Mouse (Mus musculus): Measurements from ENCODE around the gene Arf6.
A peak's percentile ranks its signal among the peaks of the same experiment; 100 is the strongest.
"Not testable (repeated sequence)": the region's sequence is repeated elsewhere in the genome, so short reads cannot be mapped to it uniquely, and the experiment has no call there.

Arf6 gene

DNA sequence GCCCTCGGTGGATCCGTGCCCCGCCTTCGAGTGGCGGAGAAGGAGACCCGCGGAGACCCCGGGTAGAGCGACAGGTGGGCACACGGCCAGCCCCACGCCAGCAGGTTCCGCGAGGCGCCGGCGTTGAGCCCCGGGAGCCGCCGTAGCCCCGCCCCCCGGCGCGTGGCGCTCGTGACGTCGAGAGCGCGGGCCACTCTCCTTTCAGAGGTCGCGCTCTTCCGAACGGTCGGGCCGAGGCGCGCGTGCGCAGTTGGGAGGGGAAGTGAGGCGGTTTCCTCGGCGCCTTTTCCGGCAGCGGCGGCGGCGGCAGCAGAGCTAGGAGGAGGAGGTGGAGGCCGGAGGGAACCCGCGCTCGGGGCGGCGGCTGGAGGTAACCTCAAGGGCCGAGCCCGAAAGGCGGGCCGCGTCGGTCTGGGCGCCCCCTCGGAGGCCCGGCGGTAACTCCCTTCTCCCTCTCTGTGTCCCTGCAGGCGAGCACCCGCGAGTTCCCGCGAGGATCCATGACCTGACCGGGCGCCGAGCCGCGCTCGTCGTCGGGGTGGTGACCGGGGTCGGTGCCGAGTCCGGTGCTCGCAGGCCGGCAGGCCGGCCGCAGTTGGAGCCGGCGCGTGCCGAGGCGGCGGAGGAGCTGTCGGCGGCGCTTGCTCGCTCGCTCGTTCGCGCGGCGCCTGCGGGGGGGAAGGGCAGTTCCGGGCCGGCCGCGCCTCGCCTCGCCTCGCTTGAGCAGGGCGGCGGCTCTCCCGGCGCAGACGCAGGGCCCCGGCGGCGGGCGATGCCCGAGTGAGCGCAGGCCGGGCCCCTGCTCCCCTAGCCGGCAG lies at the start of gene Arf6, which contains the start of gene Gm9887:
Gene Arf6 (plus strand): TSS at position 297 of the 818 bp plus-strand sequence.
Gene Gm9887 (minus strand): TSS at position 605 of the 818 bp plus-strand sequence.
- DNase-seq, result peak; percentile 98 to 99

DNA sequence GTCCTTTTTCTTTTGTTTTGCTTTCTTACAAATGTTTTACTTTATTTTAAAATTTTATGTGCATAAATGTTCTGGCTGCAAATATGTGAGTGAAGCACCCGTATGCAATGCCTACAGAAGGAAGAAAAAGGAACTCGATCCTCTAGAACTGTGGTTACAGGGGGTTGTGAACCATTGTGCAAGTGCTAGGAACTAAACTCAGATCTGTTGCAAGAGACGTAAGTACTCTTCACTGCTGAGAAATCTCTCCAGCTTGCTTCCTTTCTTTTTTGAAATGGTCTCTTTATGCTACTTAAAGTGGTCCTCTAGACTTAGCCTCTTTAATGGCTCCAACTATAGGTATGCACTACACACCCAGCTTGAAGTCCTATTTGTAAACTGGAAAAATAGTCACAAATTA lies 40.8 kb upstream of the Arf6 start:
- no peak for DNase-seq

DNA sequence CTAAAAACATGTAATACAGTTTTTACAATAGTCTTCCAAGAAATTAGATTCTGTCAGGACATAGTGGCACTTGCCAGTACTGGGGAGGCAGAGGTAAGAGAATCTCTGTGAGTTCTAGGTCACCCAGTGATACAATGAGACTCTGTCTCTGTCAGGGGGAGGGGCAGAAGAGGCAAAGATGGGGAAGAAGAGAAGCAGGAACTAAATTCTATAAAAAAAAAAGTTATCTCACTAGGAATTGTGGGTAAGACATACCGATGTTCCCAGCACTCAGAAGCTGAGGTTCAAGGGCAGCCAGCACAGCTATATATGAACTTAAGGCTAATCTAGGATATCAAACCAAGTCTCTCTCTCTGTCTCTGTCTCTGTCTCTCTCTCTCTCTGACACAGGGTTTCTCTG lies 39.8 kb upstream of the Arf6 start:
- no peak for DNase-seq

DNA sequence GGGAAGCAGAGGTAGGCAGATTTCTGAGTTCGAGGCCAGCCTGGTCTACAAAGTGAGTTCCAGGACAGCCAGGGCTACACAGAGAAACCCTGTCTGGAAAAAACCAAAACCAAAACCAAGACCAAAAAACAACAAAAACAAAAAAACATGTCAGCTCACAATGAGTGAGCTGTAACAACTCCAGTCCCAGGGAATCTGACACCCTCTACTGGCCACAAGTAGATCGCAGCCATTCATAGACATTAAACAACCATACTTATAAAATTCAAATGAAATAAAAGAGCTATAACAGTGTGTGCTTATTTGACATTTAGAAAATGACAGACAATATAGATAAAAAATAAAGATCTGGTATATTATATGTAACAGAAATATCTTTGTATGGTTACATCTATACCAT lies 38.4 kb upstream of the Arf6 start:
- peak in 1 of 2 experiments; percentile 57 for DNase-seq

DNA sequence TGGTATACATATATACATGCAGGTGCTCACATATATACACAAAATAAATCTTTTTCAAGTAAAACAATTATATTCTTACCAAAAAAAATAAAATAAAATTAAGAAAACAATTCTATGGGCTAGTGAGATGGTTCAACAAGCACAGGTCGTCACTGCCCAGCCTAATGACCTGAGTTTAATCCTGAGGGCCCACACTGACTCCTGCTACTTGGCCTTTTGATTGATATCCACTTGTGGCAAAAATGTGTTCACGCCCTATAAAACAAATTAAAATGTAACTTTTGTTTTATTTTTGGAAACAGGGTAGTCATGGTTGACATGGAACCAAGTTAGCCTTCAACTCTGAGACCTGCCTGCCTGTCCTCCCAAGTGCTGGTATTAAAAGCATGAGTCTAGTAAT lies 22.0 kb upstream of the Arf6 start:
- DNase-seq, result no peak

DNA sequence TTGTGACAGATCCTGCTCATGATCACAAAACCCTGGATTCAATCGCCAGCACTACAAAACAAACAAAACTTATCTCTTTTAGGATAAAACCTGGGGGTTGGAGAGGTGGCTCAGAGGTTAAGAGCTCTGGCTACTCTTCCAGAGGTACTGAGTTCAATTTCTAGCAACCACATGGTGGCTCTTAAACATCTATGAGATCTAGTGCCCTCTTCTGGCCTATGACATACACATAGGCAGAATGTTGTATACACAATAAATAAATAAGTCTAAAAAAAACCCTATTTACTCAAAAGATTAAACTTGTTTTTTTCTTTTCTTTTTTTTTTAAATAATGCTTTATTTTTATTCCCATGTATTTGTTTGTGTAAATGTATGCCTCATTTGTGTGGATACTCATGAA lies 20.3 kb upstream of the Arf6 start:
- no peak for DNase-seq

DNA sequence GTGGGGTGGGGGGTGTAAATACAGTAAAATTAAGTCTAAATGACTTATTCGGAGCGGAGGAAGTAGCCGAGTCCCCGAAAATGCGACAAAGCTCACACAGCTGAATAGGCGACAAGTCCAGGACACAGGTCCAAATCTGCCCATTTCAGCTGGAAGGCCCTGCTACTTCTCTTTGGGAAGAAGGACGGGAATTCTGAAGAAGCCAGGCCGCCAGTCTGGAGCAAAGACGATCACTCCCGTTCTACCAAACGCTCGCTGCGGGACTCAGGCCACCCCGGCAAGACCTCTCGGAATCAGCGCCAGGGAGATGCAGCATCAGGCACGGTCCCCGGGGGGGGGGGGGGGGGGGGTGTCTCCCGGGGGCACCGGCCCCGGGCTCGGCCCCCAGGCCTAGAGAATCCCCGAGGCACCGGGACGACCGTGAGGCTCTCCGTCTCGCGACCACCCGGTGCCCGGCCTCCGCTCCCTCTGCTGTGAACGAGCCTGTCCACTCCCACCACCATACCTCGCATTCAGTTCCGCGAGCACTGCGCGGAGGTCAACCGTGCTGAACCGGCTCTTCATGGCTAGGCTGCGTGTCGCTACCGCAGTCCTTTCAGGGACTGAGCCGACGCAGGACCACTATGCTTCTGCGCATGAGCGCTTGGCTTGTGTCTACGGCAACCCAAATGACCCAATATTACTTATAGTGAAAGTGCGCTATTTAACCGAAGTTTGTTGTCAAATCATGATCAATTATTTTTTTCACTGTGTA lies 15.2 kb upstream of the Arf6 start, which contains the start of gene Nemf:
Gene Nemf (minus strand): TSS at position 620 of the 754 bp plus-strand sequence.
- peak; percentile 91 to 94 for DNase-seq

DNA sequence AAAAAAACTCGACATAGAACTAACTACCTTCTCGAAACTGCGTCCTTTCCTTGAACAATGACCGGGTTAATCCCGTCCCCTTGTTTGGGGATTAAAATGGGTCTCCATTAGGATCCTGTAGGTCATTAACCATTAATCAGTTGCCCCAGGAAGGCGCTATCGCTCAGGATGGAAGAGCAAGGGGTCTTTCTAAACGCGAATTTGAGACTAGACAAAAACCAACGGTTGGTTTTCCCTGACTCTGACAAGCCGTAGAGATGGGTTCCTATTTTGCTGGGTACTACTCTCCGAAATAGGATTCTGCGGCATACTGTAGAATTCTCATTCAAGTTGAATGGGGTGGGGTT lies 14.7 kb upstream of the Arf6 start:
- DNase-seq, result peak in 1 of 2 experiments; percentile 39

DNA sequence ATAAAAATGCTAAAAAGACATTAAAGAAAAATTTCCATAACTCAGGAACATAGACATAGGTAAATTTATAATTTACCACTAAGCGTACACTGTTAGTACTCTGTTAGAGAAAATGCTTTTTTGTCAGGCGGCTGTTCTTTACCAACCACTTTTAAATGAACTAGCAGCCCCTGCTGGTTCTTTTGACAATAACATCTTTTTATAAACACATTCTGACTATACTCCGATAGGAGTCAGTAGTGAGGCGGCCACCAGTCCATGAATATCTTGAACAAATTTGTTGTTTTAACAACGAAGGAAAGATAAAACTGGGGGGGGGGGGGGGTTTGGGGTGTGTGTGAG lies 11.3 kb upstream of the Arf6 start:
- peak in 1 of 2 experiments; percentile 23 for DNase-seq

DNA sequence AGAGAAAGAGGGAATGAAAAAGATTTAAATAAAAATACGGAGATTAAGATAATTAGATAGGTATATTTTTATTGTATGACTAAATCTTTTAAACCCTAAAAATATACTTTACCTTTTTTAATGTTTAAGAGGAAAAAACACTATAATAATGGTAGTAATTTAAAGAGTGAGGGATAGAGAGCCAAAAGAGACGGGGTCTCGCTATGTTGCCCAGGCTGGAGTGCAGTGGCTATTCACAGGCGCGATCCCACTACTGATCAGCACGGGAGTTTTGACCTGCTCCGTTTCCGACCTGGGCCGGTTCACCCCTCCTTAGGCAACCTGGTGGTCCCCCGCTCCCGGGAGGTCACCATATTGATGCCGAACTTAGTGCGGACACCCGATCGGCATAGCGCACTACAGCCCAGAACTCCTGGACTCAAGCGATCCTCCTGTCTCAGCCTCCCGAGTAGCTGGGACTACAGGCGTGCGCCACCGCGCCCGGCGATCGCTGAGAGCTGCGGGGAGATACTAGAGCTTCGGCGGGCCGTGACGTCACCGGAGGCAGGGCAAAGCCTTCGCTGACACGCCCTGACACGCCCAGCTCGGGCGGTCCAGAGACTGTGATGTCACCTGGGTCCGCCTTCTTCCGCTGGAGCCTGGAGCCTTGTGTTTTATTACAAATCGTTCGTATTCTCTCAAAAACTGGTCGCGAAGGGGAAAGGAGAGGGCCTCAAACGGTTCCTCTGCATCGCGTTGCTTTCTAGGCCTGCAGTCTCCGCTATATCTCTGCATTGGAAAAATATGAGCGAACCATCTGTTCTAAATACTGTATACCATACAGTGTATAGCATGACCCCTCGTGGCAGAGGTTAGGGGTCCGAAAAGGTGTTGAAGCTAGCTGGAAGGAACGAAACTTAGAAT lies 10.7 kb upstream of the Arf6 start:
- DNase-seq, result peak; percentile 98

DNA sequence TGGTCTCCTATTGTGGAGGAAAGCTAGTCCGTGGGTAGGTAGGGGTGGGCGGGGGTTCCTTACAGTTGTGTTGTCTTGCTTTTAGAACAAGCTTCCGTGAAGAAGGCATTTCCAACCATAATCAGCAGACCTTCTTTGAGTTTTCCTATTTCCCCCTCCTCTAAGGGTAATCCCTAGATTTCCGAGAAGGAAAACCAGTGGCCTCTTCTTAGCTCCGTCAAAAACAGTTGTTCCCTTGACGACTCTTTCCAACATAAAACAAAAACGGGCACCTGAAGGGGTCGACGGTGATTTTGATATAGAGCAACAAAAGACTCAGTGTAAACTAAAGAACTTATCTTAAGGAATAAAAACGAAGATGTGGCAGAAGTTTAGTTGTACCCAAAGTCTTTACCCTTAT lies 10.0 kb upstream of the Arf6 start:
- no peak for DNase-seq

DNA sequence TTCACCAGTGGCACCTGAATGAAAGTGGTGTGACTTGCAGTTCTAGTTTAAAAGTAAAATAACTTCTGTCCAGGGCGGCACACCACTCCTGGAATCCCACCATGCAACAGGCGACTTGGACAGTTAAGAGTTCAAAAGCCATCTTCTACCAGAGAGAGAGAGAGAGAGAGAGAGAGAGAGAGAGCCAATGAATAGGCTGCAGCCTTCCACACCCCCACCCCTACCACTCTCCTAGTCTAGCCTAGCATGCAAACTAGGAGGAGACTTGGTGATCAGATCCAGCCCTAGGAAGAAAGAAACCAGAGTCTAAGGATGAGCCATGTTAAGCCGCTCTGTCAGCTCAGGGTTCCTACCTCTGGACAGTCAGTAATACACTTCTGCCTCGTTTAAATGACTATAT lies 9.6 kb upstream of the Arf6 start:
- no peak for DNase-seq

DNA sequence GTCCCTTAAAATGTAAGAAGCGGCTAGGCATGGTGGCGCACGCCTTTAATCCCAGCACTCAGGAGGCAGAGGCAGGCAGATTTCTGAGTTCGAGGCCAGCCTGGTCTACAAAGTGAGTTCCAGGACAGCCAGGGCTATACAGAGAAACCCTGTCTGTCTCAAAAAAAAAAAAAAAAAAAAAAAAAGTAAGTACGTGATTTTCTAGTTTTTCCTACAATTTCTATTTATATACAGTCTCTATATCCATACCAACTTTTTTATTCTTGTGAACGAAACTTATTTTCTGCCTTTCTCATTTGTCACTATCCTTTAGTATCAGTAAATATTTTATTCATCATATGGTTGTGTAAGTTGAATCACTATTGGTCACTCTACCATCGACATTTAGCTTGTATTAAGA lies 8.8 kb upstream of the Arf6 start:
- DNase-seq, result not testable (repeated sequence)

DNA sequence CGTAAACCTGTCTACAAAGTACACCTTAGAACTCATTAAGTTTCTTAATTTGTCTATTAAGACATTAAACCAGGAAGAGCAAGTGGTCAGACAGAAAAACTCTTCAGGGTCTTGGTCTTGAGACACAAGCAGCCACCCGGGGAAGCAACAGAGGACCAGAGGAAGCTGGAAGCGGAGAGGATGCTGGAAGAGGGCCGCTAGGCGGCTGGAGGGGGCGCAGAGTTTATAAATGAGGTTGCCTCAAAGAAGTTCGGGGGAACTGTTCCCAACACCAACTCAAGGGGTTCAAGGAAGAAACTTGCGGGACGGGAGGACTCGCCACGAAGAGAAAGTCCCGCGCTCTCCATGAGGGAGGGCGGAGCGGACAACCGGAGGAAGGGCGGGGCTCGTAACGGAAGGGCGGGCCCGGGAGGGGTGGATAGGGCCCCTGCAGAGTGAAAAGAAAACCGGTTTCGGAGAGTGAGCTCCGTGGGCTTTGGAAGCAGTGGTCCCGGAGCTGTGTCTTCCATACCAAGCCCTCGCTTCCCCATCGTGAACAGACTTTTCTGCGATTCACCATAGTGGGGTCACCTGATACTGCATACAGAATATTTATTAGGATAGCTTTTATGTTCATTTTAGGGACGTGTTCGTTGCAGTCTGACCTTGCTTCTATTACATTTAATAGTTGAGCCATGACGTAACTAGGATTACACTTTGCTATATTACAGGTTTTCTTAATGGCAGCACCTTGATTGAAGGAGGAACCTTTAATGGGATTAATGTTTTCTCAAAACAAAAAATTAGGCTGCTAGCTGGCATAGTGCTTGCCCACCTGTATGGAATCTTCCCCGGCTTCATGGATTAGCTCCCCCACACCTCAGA lies 7.8 kb upstream of the Arf6 start:
- DNase-seq, result peak; percentile 87 to 92

DNA sequence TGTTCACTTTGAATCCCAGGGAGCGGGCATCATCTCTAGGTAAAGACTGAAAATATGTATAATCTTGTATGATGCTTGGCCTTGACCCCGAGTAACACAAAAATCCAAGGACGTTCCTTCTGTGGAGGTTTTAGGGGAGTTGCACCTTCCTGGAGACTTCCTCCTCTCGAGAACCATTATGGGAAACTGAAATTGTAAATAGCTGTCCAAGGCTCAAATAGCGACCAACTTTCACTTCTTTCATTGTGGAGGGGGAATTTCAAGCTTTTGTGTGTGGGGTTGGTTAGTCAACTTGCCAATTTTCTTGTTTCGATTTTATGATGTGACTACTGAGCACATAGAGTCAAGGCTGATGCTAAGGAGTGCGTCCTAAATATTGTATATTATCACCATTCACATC lies 6.2 kb upstream of the Arf6 start:
- DNase-seq, result no peak

DNA sequence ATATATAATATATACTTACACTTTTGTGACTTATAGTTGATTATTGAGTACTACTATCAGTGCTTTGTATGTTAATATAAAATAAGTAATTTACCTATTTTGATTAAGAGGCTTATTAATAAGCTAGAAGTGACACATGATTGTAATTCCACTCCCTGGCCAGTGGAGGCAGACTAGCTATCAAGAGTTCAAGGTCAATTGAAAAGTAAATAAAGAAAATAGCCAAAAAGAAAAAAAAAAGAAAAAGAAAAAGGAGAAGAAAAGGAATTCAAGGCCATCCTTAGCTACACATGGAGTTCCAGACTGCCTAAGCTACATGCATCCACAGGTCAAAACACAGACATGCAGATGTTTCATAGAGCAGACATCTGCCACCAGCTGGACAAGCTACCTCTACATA lies 5.5 kb upstream of the Arf6 start:
- DNase-seq, result no peak

DNA sequence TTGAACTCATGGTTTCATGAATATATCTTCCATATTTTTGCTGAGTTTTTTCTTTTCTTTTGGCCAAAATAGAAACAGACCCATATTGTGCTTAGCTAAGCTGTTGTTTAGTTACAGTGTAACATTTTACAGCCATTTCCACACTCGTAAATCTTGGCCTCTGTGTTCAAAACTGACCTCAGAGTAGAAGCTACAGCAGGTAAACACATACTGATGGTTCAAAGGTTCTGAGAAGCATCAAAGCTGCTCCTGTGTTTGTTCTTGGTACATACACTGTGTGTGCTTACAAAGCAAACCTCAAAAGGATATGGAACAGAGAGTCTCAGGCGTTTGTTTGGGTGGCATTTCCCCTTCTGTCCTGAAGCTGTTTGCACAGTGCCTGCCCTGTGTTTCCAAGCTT lies 4.4 kb upstream of the Arf6 start:
- DNase-seq, result peak in 1 of 2 experiments; percentile 49

DNA sequence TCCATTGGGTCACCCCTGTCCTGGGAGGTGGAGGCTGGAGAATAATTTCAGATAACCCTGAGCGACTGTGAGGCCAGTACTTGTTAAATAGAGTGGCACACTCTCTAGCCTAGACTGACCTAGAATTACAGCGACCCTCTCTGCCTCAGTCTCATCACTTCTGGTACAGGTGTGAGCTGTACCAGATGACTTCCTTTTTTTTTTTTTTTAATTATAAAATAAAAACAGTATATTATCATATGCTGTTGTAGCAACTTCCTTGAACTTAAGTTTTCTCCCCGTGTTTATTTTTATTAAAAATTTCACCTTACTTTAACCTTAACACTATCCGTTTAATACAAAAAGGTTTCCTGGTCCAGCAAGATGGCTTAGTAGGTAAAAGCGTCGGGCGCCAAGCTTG lies 1.0 kb upstream of the Arf6 start:
- DNase-seq, result no peak

DNA sequence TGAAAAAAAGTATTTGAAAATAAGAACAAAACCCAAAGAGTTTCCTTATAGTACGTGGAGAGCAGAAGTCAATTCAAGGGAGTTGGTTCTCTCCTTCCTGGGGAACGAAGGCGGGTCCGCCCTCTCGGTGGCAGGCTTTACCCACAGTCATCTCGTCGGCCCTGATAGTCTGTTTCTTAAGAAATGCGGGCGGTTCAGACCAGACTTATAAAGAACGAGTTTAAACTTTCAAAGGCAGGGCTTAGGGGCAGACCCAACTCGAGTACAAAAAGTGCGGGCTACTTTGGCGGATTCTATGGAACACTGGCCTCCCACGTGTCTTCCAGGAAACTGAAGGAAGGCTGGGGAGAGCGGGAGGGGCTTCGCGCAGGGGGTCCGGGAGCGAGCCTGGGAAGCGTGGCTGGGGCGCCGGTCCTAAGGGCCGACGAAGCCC lies 513 bp upstream of the Arf6 start:
- DNase-seq, result peak in 1 of 2 experiments; percentile 74

DNA sequence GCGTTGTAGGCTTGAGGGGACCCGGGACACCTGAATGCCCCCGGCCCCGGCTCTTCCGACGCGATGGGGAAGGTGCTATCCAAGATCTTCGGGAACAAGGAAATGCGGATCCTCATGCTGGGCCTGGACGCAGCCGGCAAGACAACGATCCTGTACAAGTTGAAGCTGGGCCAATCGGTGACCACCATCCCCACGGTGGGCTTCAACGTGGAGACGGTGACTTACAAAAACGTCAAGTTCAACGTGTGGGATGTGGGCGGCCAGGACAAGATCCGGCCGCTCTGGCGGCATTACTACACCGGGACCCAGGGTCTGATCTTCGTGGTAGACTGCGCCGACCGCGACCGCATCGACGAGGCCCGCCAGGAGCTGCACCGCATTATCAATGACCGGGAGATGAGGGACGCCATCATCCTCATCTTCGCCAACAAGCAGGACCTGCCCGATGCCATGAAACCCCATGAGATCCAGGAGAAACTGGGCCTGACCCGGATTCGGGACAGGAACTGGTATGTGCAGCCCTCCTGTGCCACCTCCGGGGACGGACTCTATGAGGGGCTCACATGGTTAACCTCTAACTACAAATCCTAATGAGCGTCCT lies 881 bp downstream of the Arf6 start:
- DNase-seq, result peak in 1 of 2 experiments; percentile 47

All from kidney, postnatal 25 days (tissue).